Mouse (Mus musculus): ENCODE data around the gene Ngrn. TPM values are rescaled to one million over a fixed set of nuclear protein-coding genes. Genes with fewer than 3 reads are reported as not detected.

Gene Ngrn
- polyA plus RNA-seq, 1 experiment: 54.9 TPM

DNA sequence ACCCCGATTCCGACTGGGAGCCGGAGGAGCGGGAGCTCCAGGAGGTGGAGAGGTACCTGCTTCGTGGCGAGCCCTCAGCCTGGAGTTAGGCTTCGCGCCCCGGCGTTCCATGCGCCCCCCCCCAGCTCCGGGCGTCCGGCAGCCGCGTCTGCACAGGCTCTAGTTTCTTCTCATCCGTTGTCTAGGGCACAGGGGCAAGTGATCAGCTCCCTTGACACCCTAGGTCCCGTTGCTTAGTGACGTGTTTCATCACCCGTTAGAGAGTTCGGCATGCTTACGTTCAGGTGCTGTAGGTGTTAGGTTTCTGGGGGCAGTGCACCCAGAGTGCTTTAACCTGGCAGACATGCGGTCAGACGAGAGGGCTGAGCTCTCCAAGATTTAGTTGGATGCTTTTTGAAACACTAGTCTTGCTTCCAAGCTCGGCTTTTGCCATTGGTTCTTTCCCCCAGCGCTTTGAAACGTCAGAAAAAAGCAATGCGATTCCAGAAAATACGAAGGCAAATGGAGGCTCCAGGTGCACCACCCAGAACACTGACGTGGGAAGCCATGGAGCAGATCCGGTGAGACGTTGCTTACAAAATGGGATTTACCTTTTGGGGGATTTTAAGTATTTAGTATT lies 466 bp downstream of the Ngrn start:
- no peak for DNase-seq (ENCODE audit: low spot score)

DNA sequence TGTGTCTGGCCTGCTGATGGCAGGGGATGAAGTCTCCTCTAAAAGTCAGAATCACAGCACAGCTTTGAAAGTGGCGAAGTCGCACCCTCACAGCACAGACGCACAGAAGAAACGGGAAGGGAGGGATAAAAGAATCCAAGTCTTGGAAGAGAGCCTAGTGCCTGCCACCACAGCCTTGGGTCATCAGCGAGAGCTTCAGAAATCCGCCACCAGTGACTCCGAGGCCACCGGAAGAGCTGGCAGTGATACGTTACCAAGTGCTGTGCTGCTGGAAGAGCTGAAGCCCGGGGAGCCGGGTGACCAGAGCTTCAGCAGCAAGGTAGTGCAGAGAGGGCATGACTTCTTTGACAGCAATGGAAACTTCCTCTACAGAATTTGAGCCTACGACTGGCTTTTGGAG lies 3.6 kb downstream of the Ngrn start:
- DNase-seq (ENCODE audit: low spot score): no peak

DNA sequence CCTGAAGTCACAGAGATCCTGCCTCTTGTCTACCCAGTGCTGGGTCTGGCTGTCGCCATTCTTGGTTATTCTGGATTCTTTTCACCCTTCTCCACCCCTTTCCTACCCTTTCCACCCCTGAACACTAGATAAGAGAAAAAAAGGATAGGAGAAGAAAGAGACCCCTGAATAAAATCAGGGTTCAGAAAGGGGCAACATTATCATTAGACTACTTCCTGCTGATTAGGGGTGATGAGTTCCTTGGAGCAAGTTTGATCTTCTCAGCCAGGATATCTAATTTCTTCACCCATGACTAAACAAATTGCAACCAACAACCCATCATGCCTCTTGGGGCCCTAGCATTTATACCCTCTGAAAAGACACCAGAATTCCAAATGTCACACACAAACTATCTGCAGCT lies 6.7 kb downstream of the Ngrn start:
- DNase-seq (ENCODE audit: low spot score): no peak

DNA sequence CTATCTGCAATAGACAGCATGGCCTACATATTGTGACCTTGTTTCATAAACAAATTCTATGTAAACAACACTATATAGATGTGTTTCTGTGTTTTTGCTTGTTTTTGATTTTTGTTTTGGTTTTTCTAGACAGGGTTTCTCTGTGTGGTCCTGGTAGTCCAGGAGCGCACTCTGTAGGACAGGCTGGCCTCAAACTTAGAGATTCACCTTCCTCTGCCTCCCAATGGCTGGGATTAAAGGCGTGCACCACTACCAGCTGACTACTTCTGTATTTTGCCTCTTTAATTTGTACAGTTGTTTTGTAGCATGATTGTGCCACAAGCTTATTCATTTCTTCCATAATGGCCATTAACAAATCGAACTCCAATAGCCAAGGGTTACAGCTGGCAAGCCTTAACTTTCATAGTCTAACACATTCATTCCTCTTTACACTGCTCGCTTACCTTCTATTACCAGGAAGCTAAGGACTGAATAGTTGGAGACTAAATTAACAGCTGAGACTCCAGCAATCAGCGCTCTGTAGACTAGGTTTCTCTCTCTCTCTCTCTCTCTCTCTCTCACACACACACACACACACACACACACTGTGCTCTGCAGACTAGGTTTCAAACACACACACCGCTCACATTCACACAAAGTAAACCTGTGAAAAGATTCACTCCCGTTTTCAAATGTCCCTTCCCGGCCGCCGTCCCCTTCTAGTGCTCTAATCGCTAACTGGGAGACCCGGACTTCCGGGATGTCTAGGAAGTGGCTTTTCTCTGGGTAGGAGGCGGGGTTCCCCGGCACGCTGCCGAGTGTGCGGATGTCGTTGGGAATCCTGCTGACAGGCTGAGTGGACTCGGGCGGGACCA lies 8.1 kb downstream of the Ngrn start, which contains the start of gene Vps33b:
Gene Vps33b (plus strand): TSS at position 753 of the 854 bp plus-strand sequence.
- peak; percentile 90 for DNase-seq (ENCODE audit: low spot score)

DNA sequence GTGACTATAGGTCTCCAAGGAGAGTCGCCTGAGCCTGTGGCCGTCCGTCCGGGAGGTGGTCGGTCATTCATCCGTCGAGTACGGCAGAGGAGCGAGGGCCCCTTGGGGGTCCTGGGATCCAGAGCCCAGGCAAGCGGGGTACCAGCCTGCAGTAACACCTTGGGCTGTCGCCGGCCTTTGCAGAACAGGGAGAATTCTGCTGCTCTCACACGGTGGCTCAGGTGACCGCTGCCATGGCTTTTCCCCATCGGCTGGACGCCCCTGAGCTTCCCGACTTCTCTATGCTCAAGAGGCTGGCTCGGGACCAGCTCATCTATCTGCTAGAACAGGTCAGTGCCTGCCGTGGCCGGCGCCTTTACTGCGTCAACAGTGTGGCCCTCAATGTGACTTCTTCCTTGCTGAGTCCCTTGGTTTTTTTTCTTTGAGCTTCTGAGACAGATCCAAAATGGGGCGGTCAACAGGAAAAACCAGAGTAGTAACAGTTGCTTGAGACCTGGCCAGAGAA lies 8.8 kb downstream of the Ngrn start:
- DNase-seq (ENCODE audit: low spot score): no peak

DNA sequence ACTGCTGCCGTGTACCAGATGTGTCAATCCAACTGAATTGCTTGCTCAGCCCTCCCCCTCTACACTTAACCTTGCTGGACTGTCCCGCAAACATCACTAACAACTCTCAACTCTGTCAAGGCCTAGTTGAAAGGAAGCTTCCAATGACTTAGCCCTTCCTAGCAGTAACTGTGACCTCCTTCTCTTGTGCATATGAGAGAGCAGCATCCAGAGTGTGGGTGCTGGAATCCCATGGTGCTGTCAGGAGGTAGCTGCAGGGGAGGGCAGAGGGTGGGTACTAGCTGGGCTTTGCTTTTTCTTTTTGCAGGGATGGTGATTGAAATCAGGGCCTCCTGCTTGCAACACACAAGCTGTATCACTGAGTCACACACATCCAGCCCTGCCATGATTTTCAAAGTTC lies 12.4 kb downstream of the Ngrn start:
- no peak for DNase-seq (ENCODE audit: low spot score)

DNA sequence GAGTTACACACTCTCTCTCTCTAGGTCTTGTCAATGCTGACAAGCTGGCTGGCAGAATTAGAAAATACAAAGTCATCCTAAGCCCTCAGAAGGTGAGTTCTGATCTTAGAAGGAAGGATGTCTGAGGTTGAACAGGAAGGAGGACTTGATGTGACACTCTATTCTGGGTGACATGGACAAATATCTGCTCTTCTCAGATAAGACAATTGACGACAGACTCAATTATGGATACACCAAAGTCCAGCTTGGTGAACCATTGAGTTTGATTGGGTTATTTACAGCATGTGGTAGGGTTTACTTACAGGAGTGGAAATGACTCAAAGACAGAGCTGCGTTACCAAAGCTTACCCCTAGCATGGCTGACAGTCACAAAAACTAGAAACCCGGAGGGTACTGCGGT lies 15.4 kb downstream of the Ngrn start:
- DNase-seq (ENCODE audit: low spot score): no peak

DNA sequence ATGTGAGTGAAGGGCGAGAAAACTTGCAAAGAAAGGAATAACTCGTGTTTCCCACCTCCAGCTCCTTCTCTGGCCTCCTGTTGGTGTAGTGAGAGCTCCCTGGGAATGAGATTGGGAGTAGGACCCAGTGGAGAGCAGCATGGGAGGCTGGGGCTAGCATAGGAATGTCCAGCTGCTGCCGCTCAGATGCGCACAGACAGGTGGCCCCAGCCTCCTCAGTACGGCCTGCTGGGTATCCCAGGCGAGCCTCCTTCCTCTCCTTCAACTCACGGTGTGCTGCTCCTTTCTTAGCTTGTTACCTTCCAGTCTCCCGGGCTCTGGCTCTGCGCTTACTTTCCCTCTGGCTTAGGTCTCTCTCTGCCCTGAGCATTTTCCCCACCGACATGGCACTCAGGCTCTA lies 19.0 kb downstream of the Ngrn start:
- DNase-seq (ENCODE audit: low spot score): no peak

DNA sequence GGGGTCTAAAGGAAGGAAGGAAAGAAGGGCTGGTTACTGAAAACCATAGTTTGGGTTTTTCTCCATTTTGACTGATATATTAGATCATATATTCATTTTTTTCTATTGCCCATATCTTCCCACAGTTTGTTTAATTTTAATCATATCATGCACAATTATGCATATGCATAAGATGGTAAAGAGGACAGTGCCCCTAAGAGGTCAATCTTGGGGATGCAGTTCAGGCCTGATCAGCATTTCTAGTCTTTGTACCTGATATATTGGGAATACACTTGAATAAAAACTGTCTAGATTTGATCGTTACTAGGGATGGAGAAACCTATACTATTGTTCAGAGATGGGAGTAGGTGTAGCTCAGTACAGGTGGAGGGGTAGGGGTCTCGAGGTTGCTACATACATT lies 20.0 kb downstream of the Ngrn start:
- no peak for DNase-seq (ENCODE audit: low spot score)

DNA sequence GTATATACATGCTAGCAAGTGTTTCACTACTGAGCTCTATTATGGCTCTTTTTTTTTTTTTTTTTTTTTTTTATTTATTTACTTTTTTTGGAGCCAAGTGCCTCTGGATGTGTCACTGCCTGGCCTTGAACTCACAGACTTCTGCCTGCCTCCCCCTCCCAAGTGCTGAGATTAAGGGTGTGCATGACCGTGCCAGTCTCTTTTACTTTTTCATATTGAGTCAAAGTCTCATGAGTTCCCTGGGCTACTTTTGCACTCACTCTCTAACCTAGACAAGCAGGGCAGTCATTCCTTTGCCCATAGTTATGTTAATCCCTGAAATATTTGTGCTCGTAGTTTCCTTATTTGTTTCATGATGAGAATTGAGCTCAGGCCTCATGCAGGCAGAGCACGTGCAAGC lies 20.6 kb downstream of the Ngrn start:
- no peak for DNase-seq (ENCODE audit: low spot score)

DNA sequence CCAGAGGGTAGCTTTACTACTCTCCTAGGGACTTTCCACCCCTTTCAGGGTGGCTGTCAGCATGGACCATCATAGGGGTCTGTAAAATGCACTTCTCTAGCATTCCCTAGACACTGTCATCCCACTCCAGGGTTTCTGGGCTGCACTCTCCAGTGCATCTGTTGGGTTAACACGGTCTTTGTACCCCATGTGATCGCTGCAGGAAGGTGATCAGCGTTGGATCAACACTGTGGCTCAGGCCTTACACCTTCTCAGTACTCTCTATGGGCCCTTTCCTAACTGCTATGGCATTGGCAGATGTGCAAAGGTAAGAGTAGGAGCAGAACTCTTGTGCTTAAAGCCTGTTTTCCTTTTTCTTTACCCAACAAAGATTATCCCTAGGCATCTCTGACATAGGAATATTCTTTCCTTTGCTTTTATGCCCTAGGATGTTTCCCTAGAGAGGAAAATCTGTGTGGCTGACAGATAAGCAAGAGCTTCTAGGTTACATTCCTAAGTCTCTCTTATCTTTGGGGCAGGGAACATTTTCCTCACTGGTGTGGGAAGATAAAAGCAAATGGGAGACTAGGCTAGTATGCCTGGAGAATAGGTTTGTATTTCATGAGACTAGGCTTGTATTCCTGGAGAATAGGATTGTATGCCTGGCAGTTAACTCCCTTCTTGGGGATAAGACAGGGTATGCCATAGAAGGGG lies 22.4 kb downstream of the Ngrn start:
- DNase-seq (ENCODE audit: low spot score): no peak

DNA sequence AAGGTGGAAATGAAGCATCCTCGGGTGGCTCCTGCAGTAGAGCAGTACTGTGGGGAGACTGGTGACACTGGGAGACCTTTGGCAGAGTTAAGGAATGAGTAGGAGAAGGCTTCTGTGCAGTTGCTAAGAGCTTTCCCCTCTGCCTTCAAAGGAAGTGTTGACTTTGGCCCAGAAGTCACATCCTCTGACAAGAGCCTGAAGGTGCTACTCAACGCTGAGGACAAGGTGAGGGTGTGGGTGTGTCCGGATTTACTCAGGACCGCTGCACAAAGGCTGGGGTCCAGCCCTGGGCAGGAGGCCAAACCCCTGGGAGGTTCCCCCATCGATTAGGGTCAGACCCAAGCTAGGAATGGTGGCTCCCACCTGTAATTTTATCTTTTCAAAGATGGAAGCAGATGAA lies 23.4 kb downstream of the Ngrn start:
- no peak for DNase-seq (ENCODE audit: low spot score)

DNA sequence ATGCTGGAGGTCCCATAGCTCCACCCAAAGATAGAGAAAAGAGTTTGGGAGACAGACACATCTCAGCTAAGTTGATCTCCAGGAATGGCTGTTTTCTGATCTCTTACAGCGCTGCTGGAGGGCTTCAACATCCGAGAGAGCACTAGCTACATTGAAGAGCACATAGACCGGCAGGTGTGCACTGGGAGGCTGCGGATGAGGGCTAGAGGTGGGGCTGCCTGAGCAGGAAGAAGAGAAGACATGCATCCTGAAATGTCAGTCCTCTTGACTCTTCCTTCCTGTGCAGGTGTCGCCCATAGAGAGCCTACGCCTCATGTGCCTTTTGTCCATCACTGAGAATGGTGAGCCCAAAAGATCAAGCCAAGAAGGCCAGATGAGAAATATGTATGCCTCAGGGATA lies 24.7 kb downstream of the Ngrn start:
- no peak for DNase-seq (ENCODE audit: low spot score)

DNA sequence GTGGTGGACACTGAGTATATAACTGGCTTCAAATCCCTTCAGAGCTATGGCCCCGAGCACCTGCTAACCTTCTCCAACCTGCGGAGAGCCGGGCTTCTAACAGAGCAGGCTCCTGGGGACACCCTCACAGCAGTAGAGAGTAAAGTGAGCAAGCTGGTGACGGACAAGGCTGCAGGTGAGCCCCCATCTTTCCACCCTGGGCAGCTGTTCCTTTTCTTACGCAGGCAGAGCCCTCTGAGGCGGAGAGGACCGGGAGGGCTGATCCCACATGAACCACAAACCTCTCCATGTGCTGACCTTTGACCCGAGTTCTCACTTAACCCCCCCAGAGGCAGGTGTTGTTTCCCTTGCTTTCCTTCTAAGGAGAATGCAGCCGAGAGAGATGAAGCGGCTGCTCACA lies 26.7 kb downstream of the Ngrn start:
- DNase-seq (ENCODE audit: low spot score): no peak

DNA sequence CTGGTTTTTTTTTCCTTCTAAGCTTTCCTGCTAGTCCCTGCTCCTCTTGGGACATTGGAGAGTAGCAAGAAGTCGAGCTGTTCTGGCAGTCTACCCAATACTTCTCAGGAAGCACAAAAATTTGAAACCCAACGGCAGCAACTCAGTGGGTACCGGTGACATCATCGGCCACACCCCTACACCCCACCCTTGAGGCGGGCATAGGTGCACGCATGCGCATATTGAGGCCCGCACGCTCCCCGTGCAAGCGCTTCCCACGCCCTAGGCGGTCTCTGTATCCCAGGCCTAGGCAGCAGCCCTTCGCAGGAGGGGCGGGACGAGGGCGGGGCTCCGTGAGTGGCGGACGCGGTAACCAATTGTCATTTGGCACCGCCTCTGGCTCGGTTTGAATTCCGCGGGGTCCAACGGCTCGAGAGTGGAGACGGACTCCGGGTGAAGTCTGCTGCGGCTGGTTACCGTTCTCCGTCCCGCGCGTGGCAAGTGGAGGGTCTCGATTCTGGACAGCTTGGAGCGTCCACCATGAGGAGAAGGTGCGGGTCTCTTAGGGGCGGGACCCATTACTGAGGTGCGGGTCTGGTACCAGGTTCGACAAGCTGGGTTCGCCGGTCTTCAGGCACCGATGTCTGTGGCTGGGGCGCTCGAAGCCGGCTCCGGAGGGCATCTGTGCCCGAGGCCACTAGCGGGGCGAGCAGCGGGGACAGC lies 33.2 kb downstream of the Ngrn start, which contains the start of gene Prc1:
Gene Prc1 (plus strand): TSS at position 389 of the 702 bp plus-strand sequence.
- DNase-seq (ENCODE audit: low spot score): peak; percentile 97

DNA sequence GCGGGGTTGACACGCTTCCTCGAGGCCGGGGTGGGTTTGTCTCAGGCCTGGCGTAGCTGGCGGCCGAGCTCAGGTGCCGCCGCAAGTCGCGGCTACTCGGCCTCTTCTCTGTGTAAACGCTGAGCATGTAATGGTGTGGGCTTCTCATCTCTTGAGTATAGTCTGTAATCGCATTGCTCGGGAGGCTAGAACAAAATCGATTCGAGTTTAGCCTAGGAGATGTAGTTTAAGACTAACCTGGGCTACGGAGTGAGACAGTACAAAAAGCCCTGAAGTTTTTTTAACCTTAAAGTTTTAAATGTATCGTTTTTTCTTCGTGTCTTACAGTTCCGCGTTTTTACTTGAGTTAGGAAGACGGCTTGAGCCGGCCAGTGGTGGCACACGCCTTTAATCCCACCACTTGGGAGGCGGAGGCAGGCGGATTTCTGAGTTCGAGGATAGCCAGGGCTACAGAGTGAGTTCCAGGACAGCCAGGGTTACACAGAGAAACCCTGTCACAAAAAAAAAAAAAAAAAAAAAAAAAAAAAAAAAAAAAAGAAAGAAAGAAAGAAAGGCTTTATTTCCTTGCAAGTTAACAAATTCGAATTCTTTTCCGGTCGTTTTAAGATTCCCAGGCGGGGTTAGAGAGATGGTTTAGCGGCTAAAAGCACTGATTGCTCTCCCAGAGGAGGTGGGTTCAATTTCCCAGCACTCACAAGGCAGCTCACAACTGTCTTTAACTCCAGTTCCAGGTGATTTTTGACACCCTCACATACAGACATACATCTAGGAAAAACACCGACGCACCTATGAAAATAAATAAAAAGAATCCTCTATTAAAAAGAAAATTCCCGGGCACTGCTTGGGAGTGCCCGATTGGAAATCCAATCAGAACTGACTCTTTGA lies 34.0 kb downstream of the Ngrn start:
- no peak for DNase-seq (ENCODE audit: low spot score)

DNA sequence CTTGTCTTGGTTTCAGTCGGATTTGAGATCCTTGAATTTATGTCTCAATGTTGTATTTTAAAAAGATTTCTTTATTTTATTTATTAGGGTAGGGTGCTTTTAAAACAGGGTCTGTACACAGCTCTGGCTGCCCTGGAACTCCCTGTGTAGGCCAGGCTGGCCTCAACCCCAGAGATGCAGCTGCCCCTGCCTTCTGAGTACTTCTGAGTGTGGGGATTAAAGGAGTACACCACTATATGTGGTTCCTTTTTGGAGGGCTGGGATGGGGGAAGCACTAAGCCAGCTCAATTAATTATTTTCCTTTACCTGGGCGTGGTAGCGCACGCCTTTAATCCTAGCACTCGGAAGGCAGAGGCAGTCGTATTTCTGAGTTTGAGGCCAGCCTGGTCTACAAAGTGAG lies 35.4 kb downstream of the Ngrn start:
- DNase-seq (ENCODE audit: low spot score): no peak

DNA sequence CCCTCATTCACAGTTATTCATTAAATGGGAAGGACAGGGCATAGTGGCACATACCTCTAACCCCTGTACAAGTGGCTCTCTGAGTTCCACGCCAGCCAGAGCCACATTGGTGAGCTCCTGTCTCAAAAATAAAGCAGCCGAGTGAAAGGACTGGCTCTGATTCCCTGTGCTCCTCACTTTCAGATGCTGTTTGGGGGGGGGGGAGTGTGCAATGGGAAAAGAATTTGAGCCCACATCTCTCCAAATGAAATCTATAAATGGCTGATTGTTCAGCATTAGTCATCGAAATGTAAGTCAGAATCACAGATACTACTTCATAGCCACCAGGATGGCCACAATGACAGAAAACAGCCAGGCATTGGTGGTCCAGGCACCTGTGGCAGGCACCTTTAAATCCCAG lies 36.0 kb downstream of the Ngrn start:
- no peak for DNase-seq (ENCODE audit: low spot score)

DNA sequence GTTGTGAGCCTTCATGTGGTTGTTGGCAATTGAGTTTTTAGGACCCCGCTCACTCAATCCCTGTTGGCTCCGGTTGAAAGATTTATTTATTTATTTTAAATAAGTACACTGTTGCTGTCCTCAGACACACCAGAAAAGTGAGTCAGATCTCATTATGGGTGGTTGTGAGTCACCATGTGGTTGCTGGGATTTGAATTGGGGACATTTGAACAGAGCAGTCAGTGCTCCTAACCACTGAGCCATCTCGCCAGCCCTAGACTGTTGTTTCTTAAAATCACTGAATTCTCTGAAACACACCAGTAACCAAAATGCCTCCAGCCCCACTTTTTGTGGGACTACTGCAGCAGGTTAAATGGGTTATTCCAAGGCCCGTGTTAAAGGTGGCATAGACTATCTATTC lies 37.7 kb downstream of the Ngrn start:
- DNase-seq (ENCODE audit: low spot score): no peak

DNA sequence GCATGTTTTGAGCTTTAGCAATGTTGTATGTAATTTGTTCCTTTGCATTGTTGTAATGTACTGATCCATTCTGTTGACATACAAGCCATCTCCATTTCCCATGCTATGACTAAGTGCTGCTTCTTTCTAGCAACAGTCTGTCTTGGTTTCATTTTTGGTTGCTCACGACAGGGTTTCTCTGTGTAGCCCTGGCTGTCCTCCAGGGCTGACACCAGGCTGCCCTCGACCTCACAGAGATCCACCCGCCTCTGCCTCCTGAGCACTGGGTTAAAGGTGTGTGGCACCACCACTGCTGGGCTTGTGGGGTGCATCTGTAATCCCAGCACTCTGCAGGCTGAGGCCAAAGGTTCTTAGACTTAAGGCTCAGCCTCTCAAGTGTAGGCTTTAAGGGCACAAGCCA lies 38.6 kb downstream of the Ngrn start:
- DNase-seq (ENCODE audit: low spot score): no peak

DNA sequence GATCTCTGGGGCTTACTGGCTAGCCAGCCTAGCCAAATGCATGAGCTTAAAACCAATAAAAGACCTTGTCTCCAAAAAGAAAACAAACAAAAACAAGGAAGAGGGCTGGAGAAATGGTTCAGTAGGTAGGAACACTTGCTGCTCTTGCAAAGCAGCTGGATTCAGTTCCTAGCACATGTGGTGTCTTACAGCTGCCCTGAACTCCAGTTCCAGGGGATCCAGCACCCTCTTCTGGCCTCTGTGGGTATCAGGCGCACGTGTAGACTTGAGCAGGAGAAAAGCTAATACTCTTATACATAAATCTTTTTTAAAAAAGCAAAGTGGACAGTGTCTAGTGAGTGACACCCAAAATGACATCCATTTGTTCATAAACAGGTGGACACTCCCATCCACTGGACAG lies 40.5 kb downstream of the Ngrn start:
- DNase-seq (ENCODE audit: low spot score): no peak
